Mouse (Mus musculus) thymus, adult 2 months (tissue): ENCODE measurements at regions not wholly inside any gene's neighbourhood (a gene's known extent, or its start where the extent isn't known, plus 50 kb on each side); places are given as distances from the start of the nearest gene placed in this dataset.

ENCODE experiments used
- CTCF ChIP-seq: fragments of 200-500 bp; IDR thresholded peaks from 2 replicates; pipeline ENCODE4 v1.5.1; 2012; ENCODE audit warnings: mild to moderate bottlenecking, control low read depth, low read length, moderate library complexity, borderline replicate concordance; ENCODE audit not compliant: control insufficient read depth, poor library complexity, insufficient read depth; ENCODE audit errors: extremely low read depth
- POLR2A ChIP-seq: fragments of 200-500 bp; IDR thresholded peaks from 2 replicates; pipeline ENCODE4 v1.6.1; 2012; ENCODE audit warnings: mild to moderate bottlenecking, low read length, control low read depth, moderate library complexity; ENCODE audit not compliant: control insufficient read depth, poor library complexity, insufficient read depth; ENCODE audit errors: extremely low read depth

DNA sequence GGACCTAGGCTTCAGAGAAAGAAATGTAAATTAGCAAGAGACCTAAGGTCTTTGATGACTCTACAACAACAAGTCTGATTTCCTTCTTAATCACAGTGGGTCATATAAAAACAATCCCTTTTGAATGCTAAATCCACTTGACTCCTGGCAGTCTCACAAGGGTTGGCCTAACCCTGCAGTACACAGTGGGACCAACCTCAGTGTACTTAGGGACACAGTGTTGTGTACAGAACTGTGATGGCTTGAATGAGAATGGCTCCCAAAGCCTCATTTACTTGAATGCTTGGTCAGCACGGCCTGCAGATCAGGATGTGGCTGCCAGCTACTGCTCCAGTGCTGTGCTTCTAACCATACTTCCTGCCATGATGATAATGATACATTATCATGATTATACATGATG, 185.2 kb downstream of the Opa1 start:
- TF ChIP-seq POLR2A (no peak), CTCF (no peak)
